Mouse (Mus musculus) ovary, adult 2 months (tissue): ENCODE data around the gene Gpr35. TPM values are rescaled to one million over a fixed set of nuclear protein-coding genes. Genes with fewer than 3 reads are reported as not detected.

ENCODE experiments used
- polyA plus RNA-seq: library from polyadenylated mRNA; depleted of rRNA; stranded (reverse); fragments of >200 nt; gene quantifications from 2 replicates; pipeline ENCODE4 v1.2.3, GENCODE M21; 2012; rRNA removed

Gpr35 gene
- 4.5 and 4.9 TPM in 2 replicates for polyA plus RNA-seq

DNA sequence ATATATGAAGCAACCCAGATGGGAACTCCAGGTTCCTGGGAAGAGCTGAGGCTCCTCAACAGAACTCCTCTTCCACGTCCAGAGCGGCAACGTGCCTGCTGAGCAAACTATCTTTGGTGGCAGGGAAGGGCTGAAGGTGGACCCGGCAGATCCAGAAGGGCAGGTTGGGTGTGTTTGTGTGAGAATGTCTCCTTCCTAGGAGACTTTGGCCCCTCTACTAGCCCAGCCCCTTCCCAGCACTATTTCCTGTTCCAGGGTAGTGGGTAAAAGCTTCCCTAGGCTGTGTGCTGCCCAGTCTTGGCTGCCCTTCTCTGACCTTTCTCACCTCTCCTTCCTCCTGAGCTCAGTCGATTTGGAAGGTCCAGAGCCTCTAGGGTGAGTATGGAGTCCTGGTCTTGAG, at the start of gene Gpr35:
Gene Gpr35 (plus strand): TSS at position 259 of the 400 bp plus-strand sequence.

DNA sequence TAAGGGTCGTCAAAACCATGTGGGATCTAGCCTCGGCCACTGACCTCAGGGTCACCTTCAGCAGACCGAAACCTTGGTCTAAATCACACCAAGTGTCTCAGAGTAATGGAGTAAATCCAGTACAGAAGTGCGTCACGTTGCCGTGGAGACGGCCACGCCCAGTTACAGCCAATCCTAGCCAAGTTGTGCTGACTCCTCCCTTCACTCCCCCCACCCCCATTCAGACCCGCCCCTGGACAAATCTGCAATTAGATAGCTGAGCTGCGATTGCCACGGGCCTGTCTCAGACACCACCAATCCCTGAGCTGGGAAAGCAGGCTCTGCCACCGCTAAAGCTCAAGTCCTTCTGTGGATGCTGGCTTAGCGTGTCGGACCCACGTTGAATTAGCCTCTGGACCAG, 47.9 kb upstream of the Gpr35 start, which contains the start of gene Ankmy1:
Gene Ankmy1 (minus strand): TSS at position 121 of the 400 bp plus-strand sequence.

DNA sequence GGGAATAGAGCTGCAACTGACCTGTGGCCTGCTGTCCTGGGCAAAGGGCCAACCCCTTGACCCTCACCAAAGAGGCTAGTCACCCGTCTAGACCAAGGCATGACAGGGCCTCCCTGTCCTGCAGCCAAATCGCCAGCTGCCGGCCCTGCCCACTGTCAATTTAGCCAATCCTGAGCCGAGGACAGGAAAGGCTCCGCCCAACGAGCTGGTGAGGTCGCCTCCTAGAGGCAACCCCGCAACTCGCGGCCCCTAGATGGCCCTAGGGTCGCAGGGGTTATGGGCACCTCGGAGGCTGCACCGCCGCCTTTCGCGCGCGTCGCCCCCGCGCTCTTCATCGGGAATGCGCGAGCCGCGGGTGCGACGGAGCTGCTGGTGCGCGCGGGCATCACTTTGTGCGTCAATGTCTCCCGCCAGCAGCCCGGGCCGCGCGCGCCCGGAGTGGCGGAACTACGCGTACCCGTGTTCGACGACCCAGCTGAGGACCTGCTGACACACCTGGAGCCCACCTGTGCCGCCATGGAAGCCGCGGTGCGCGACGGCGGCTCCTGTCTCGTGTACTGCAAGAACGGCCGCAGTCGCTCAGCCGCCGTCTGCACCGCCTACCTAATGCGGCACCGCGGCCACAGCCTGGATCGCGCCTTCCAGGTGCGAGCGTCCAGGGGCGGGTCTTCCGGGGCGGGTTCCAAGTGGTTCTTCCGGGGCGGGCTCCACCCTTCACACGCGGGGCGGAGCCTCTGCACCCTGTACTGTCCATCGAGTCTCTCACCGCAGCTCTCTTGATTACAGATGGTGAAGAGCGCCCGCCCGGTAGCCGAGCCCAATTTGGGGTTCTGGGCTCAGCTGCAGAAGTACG, 43.7 kb upstream of the Gpr35 start, which contains the start of gene Dusp28:
Gene Dusp28 (plus strand): TSS at position 203 of the 853 bp plus-strand sequence.

GRCm38 (mm10) chr1:92910239-92910885, 40.3 kb upstream of the Gpr35 start, which contains the start of gene Rnpepl1:
Gene Rnpepl1 (plus strand): TSS chr1:92910783.

GRCm38 (mm10) chr1:92934182-92934827, 16.4 kb upstream of the Gpr35 start, which contains the start of gene Capn10:
Gene Capn10 (plus strand): TSS chr1:92934376.

GRCm38 (mm10) chr1:93006061-93006460, 55.4 kb downstream of the Gpr35 start, which contains the start of gene Aqp12:
Gene Aqp12 (plus strand): TSS chr1:93006334.

Other genes with a start within 250 kb of the Gpr35 start
- gene Gpc1, start 119.2 kb upstream of the Gpr35 start, polyA plus RNA-seq, result 99.9 and 114 TPM in 2 replicates
- 0.60 and 0.76 TPM in 2 replicates for gene Ankmy1, start 48.0 kb upstream of the Gpr35 start, polyA plus RNA-seq
- 44.4 and 52.9 TPM in 2 replicates for gene Dusp28, start 43.9 kb upstream of the Gpr35 start, polyA plus RNA-seq
- gene Rnpepl1, start 40.1 kb upstream of the Gpr35 start, polyA plus RNA-seq, result 211 and 246 TPM in 2 replicates
- gene Capn10, start 16.5 kb upstream of the Gpr35 start, polyA plus RNA-seq, result 50.7 and 56.3 TPM in 2 replicates
- 0.87 and 2.1 TPM in 2 replicates for gene Aqp12, start 55.5 kb downstream of the Gpr35 start, polyA plus RNA-seq
- 6.2 and 7.1 TPM in 2 replicates for gene Kif1a, start 151.1 kb downstream of the Gpr35 start, polyA plus RNA-seq
- gene Agxt, start 184.4 kb downstream of the Gpr35 start, polyA plus RNA-seq, result 0.53 TPM in 1 of 2 replicates, not detected in the other
- gene 2310007B03Rik, start 210.1 kb downstream of the Gpr35 start, polyA plus RNA-seq, result 3.8 and 4.7 TPM in 2 replicates
- 5.7 and 6.2 TPM in 2 replicates for gene Crocc2, start 217.9 kb downstream of the Gpr35 start, polyA plus RNA-seq